Mouse (Mus musculus) frontal cortex, postnatal 25 days (tissue): ENCODE measurements around the gene Sohlh1.
"Not testable (repeated sequence)": the region's sequence is repeated elsewhere in the genome, so short reads cannot be mapped to it uniquely, and the experiment has no call there.

Experiments used
- DNase-seq, 2 experiments: peaks; one replicate each; pipeline ENCODE4 v3.0.0; 2022; ENCODE audit warnings: low spot score in 2 of 2

Gene Sohlh1

GRCm38 (mm10) chr2:25842161-25842560, 4.9 kb downstream of the Sohlh1 start:
- no peak for DNase-seq

- peak; percentile 83 to 88 for DNase-seq
Measured at GRCm38 (mm10) chr2:25836291-25836690, 10.8 kb downstream of the Sohlh1 start.

- no peak for DNase-seq
Measured at GRCm38 (mm10) chr2:25830786-25831185, 16.3 kb downstream of the Sohlh1 start.

GRCm38 (mm10) chr2:25828344-25828947, 18.6 kb downstream of the Sohlh1 start:
- DNase-seq = no peak

- DNase-seq = no peak
Measured at GRCm38 (mm10) chr2:25824751-25825150, 22.3 kb downstream of the Sohlh1 start.

GRCm38 (mm10) chr2:25822806-25823205, 24.2 kb downstream of the Sohlh1 start, which contains the start of gene Lcn9:
TSS of gene Lcn9 (plus strand) at chr2:25823153.
- no peak for DNase-seq

GRCm38 (mm10) chr2:25815748-25816147, 31.3 kb downstream of the Sohlh1 start, which contains the start of gene Glt6d1:
TSS of gene Glt6d1 (minus strand) at chr2:25815848.
- not testable (repeated sequence) for DNase-seq

- DNase-seq = no peak
Measured at GRCm38 (mm10) chr2:25813364-25813763, 33.7 kb downstream of the Sohlh1 start.

GRCm38 (mm10) chr2:25811711-25812110, 35.3 kb downstream of the Sohlh1 start:
- no peak for DNase-seq

- no peak for DNase-seq
Measured at GRCm38 (mm10) chr2:25798065-25798464, 49.0 kb downstream of the Sohlh1 start.

- no peak for DNase-seq
Measured at GRCm38 (mm10) chr2:25797635-25798034, 49.4 kb downstream of the Sohlh1 start.
